Mouse (Mus musculus) hindbrain, embryonic 15.5 days (tissue): ENCODE measurements around the gene Lmx1b. TPM values are rescaled to one million over a fixed set of nuclear protein-coding genes. Genes with fewer than 3 reads are reported as not detected.

Source experiments
- ATAC-seq: fragments of 200-750 bp; cut with Nextera tagmentation; 2 replicates; pipeline ENCODE4 v1.8.0; 2017; ENCODE audit warnings: low read depth, moderate number of reproducible peaks, moderate TSS enrichment; ENCODE audit not compliant: low FRiP score
- H3K27ac ChIP-seq: fragments of 300-500 bp; sonication (generic); replicated peaks from 2 replicates; pipeline ENCODE4 v1.5.1; 2015; ENCODE audit warnings: mild to moderate bottlenecking, inconsistent platforms
- H3K27me3 ChIP-seq: fragments of 300-500 bp; sonication (generic); 2 replicates; pipeline ENCODE4 v1.6.1; 2015; ENCODE audit warnings: control low read depth, inconsistent platforms
- H3K36me3 ChIP-seq: fragments of 300-500 bp; sonication (generic); 2 replicates; pipeline ENCODE4 v1.6.1; 2015; ENCODE audit warnings: control low read depth, inconsistent platforms
- H3K4me1 ChIP-seq: fragments of 300-500 bp; sonication (generic); replicated peaks from 2 replicates; pipeline ENCODE4 v1.6.1; 2015; ENCODE audit warnings: control low read depth, inconsistent platforms
- H3K4me2 ChIP-seq: fragments of 300-500 bp; sonication (generic); 2 replicates; pipeline ENCODE4 v1.6.1; 2015; ENCODE audit warnings: moderate library complexity, mild to moderate bottlenecking, inconsistent platforms
- H3K4me3 ChIP-seq: fragments of 300-500 bp; sonication (generic); 2 replicates; pipeline ENCODE4 v1.5.1; 2015; ENCODE audit warnings: mild to moderate bottlenecking, inconsistent platforms
- H3K9ac ChIP-seq: fragments of 300-500 bp; sonication (generic); 2 replicates; pipeline ENCODE4 v1.6.1; 2015; ENCODE audit warnings: inconsistent platforms
- H3K9me3 ChIP-seq: fragments of 300-500 bp; sonication (generic); 2 replicates; pipeline ENCODE4 v1.6.1; 2016; ENCODE audit warnings: control low read depth, inconsistent platforms
- WGBS: fragments of 180-500 bp; shearing (Covaris S2); methylation state at CpG from one replicate; pipeline ENCODE4 v1.1.7; 2015; 5-methylcytosine and 5-hydroxymethylcytosine counted together
- polyA plus RNA-seq: library from polyadenylated mRNA; unstranded; fragments of >200 nt; fragmentation: Nextera tagmentation; extraction: Ambion mirVana; gene quantifications from 2 replicates; pipeline ENCODE4 v1.2.1, GENCODE M21; 2015

Lmx1b gene
- polyA plus RNA-seq, 1 experiment from 2014 or later = 6.2 TPM

- peak overlapping the region; percentile 32 for H3K4me2 ChIP-seq
- H3K9me3 ChIP-seq = no peaks in the 10 kb centered on the region
- peaks cover 40% of the 10 kb centered on the region for H3K4me1 ChIP-seq
- WGBS = 14% methylated on average over 16 of the region's 16 CpGs
- peak; percentile 51 for ATAC-seq
- no peak overlapping the region for H3K9ac ChIP-seq
- H3K27me3 ChIP-seq = peaks cover 20% of the 10 kb centered on the region; the same call in 1 of the 2 replicates
- H3K27ac ChIP-seq = peak overlapping the region; percentile 66
- H3K36me3 ChIP-seq = no peaks in the 10 kb centered on the region
- H3K4me3 ChIP-seq = no peak overlapping the region
These were observed 69.0 kb downstream of the Lmx1b start for GRCm38 (mm10) chr2:33571219-33571824.

GRCm38 (mm10) chr2:33569698-33570097 is 70.6 kb downstream of the Lmx1b start:
- WGBS = 56% methylated on average over 10 of the region's 10 CpGs
- peaks cover 19% of the 10 kb centered on the region for H3K27me3 ChIP-seq
- H3K27ac ChIP-seq = peak overlapping the region; percentile 66
- no peak overlapping the region for H3K4me2 ChIP-seq
- H3K4me3 ChIP-seq = no peak overlapping the region
- no peaks in the 10 kb centered on the region for H3K9me3 ChIP-seq
- H3K9ac ChIP-seq = no peak overlapping the region
- peaks cover 45% of the 10 kb centered on the region for H3K4me1 ChIP-seq
- ATAC-seq = no peak
- H3K36me3 ChIP-seq = no peaks in the 10 kb centered on the region

- Histone ChIP-seq H3K4me3 (no peak overlapping the region), H3K27ac (peak overlapping the region; percentile 66; the same call in 1 of the 2 replicates), H3K27me3 (peaks cover 19% of the 10 kb centered on the region), H3K36me3 (no peaks in the 10 kb centered on the region), H3K4me2 (peak overlapping the region; percentile 17; the same call in 1 of the 2 replicates), H3K9ac (no peak overlapping the region), H3K9me3 (no peaks in the 10 kb centered on the region), H3K4me1 (peaks cover 45% of the 10 kb centered on the region)
- ATAC-seq = no peak
- 19% methylated on average over 9 of the region's 9 CpGs for WGBS
These were observed 71.1 kb downstream of the Lmx1b start for GRCm38 (mm10) chr2:33569240-33569639.

GRCm38 (mm10) chr2:33565886-33566285 is 74.4 kb downstream of the Lmx1b start:
- no peaks in the 10 kb centered on the region for H3K36me3 ChIP-seq
- no peak overlapping the region for H3K27ac ChIP-seq
- peaks cover 17% of the 10 kb centered on the region for H3K27me3 ChIP-seq
- H3K4me3 ChIP-seq = no peak overlapping the region
- peaks cover 28% of the 10 kb centered on the region for H3K4me1 ChIP-seq
- WGBS = 53% methylated on average over 4 of the region's 4 CpGs
- no peaks in the 10 kb centered on the region for H3K9me3 ChIP-seq
- no peak for ATAC-seq
- no peak overlapping the region for H3K9ac ChIP-seq
- no peak overlapping the region for H3K4me2 ChIP-seq

GRCm38 (mm10) chr2:33564748-33565147 is 75.6 kb downstream of the Lmx1b start:
- ATAC-seq = no peak
- WGBS = 82% methylated on average over 9 of the region's 9 CpGs
- H3K27me3 ChIP-seq = peaks cover 13% of the 10 kb centered on the region

GRCm38 (mm10) chr2:33559752-33560151 is 80.6 kb downstream of the Lmx1b start:
- Histone ChIP-seq H3K4me1 (peaks cover 15% of the 10 kb centered on the region), H3K4me3 (no peak overlapping the region), H3K9me3 (no peaks in the 10 kb centered on the region), H3K36me3 (no peaks in the 10 kb centered on the region), H3K27me3 (peaks cover 4% of the 10 kb centered on the region; the same call in 1 of the 2 replicates), H3K4me2 (peak overlapping the region; percentile 2; the same call in 1 of the 2 replicates), H3K27ac (no peak overlapping the region), H3K9ac (no peak overlapping the region)
- WGBS = 11% methylated on average over 6 of the region's 6 CpGs
- no peak for ATAC-seq

More at GRCm38 (mm10) chr2:33564748-33565147, 75.6 kb downstream of the Lmx1b start:
- Histone ChIP-seq H3K4me2 (no peak overlapping the region), H3K27ac (no peak overlapping the region), H3K36me3 (no peaks in the 10 kb centered on the region), H3K9ac (no peak overlapping the region), H3K9me3 (no peaks in the 10 kb centered on the region), H3K4me1 (peaks cover 26% of the 10 kb centered on the region), H3K4me3 (no peak overlapping the region)

GRCm38 (mm10) chr2:33559334-33559733 is 81.0 kb downstream of the Lmx1b start:
- Histone ChIP-seq H3K4me1 (peaks cover 15% of the 10 kb centered on the region), H3K4me3 (no peak overlapping the region), H3K36me3 (no peaks in the 10 kb centered on the region), H3K27me3 (peaks cover 4% of the 10 kb centered on the region; the same call in 1 of the 2 replicates), H3K9ac (no peak overlapping the region), H3K4me2 (peak overlapping the region; percentile 2; the same call in 1 of the 2 replicates), H3K27ac (no peak overlapping the region), H3K9me3 (no peaks in the 10 kb centered on the region)
- ATAC-seq = peak; percentile 17; the same call in 1 of the 2 replicates
- 33% methylated on average over 7 of the region's 7 CpGs for WGBS

GRCm38 (mm10) chr2:33558233-33558632 is 82.1 kb downstream of the Lmx1b start:
- 11% methylated on average over 6 of the region's 6 CpGs for WGBS
- peaks cover 4% of the 10 kb centered on the region; the same call in 1 of the 2 replicates for H3K27me3 ChIP-seq
- no peaks in the 10 kb centered on the region for H3K9me3 ChIP-seq
- H3K36me3 ChIP-seq = no peaks in the 10 kb centered on the region
- no peak overlapping the region for H3K9ac ChIP-seq
- peaks cover 15% of the 10 kb centered on the region for H3K4me1 ChIP-seq
- H3K4me3 ChIP-seq = no peak overlapping the region
- no peak overlapping the region for H3K4me2 ChIP-seq
- ATAC-seq = peak; percentile 39; the same call in 1 of the 2 replicates
- H3K27ac ChIP-seq = no peak overlapping the region

GRCm38 (mm10) chr2:33555573-33555972 is 84.7 kb downstream of the Lmx1b start:
- Histone ChIP-seq H3K4me1 (peaks cover 11% of the 10 kb centered on the region), H3K36me3 (no peaks in the 10 kb centered on the region), H3K4me3 (no peak overlapping the region), H3K27ac (no peak overlapping the region), H3K9ac (no peak overlapping the region), H3K4me2 (no peak overlapping the region), H3K9me3 (no peaks in the 10 kb centered on the region), H3K27me3 (no peaks in the 10 kb centered on the region)
- ATAC-seq = no peak
- 66% methylated on average over 8 of the region's 8 CpGs for WGBS

GRCm38 (mm10) chr2:33552672-33553071 is 87.6 kb downstream of the Lmx1b start:
- Histone ChIP-seq H3K4me3 (no peak overlapping the region), H3K4me2 (no peak overlapping the region), H3K36me3 (no peaks in the 10 kb centered on the region), H3K9me3 (no peaks in the 10 kb centered on the region), H3K27ac (no peak overlapping the region), H3K27me3 (no peaks in the 10 kb centered on the region), H3K4me1 (no peaks in the 10 kb centered on the region), H3K9ac (no peak overlapping the region)
- WGBS = 55% methylated on average over 5 of the region's 5 CpGs
- ATAC-seq = no peak

GRCm38 (mm10) chr2:33547595-33547994 is 92.7 kb downstream of the Lmx1b start:
- no peak overlapping the region for H3K9ac ChIP-seq

GRCm38 (mm10) chr2:33546879-33547278 is 93.4 kb downstream of the Lmx1b start:
- 15% methylated on average over 6 of the region's 6 CpGs for WGBS
- Histone ChIP-seq H3K9me3 (no peaks in the 10 kb centered on the region), H3K4me3 (no peak overlapping the region), H3K9ac (no peak overlapping the region), H3K27ac (peak overlapping the region; percentile 92), H3K36me3 (no peaks in the 10 kb centered on the region), H3K4me2 (peak overlapping the region; percentile 23), H3K27me3 (no peaks in the 10 kb centered on the region), H3K4me1 (peaks cover 47% of the 10 kb centered on the region)
- ATAC-seq = peak; percentile 63

More at GRCm38 (mm10) chr2:33547595-33547994, 92.7 kb downstream of the Lmx1b start:
- H3K27ac ChIP-seq = peak overlapping the region; percentile 92
- H3K4me2 ChIP-seq = no peak overlapping the region
- H3K4me3 ChIP-seq = no peak overlapping the region
- no peaks in the 10 kb centered on the region for H3K36me3 ChIP-seq
- H3K9me3 ChIP-seq = no peaks in the 10 kb centered on the region
- no peaks in the 10 kb centered on the region for H3K27me3 ChIP-seq
- no peak for ATAC-seq
- WGBS = 89% methylated on average over 2 of the region's 2 CpGs
- peaks cover 47% of the 10 kb centered on the region for H3K4me1 ChIP-seq
